Mouse (Mus musculus) liver, embryonic 14.5 days (tissue): ENCODE data around the gene Tyw1. TPM values are rescaled to one million over a fixed set of nuclear protein-coding genes. Genes with fewer than 3 reads are reported as not detected.

Source experiments
- ATAC-seq: fragments of 200-750 bp; cut with Nextera tagmentation; 2 replicates; pipeline ENCODE4 v1.8.0; 2017; ENCODE audit warnings: moderate number of reproducible peaks, mild to moderate bottlenecking, moderate library complexity; ENCODE audit not compliant: insufficient read depth
- DNase-seq, 3 experiments: peaks; one replicate each; pipeline ENCODE4 v3.0.0-alpha.2; 2012 to 2013; ENCODE audit warnings: low read depth in 3 of 3, low spot score in 3 of 3
- H3K27ac ChIP-seq: fragments of 300-500 bp; sonication (generic); 2 replicates; pipeline ENCODE4 v1.5.1; 2014; ENCODE audit warnings: moderate library complexity, mild to moderate bottlenecking, control low read depth, inconsistent platforms
- H3K27me3 ChIP-seq: fragments of 300-500 bp; sonication (generic); 2 replicates; pipeline ENCODE4 v1.6.1; 2014; ENCODE audit warnings: mild to moderate bottlenecking, low read length, moderate library complexity; ENCODE audit not compliant: control insufficient read depth, insufficient read depth
- H3K36me3 ChIP-seq: fragments of 300-500 bp; sonication (generic); replicated peaks from 2 replicates; pipeline ENCODE4 v1.6.1; 2014; ENCODE audit warnings: low read depth; ENCODE audit not compliant: control insufficient read depth, insufficient read depth
- H3K4me1 ChIP-seq, 2 experiments: fragments of 200-500 bp in 1 of 2; fragments of 300-500 bp in 1 of 2; sonication (generic) in 1 of 2; replicated peaks; 2 replicates each; pipeline ENCODE4 v1.6.1; 2012 to 2014; ENCODE audit warnings: antibody characterized with exemption in 1 of 2, inconsistent platforms in 1 of 2, low read length in 1 of 2; ENCODE audit not compliant: control insufficient read depth in 2 of 2, insufficient read depth in 2 of 2
- H3K4me2 ChIP-seq: fragments of 300-500 bp; sonication (generic); 2 replicates; pipeline ENCODE4 v1.6.1; 2014; ENCODE audit warnings: low read depth, mild to moderate bottlenecking, control low read depth, moderate library complexity
- H3K4me3 ChIP-seq, 2 experiments: fragments of 200-500 bp in 1 of 2; fragments of 300-500 bp in 1 of 2; sonication (generic) in 1 of 2; 2 replicates each; pipeline ENCODE4 v1.5.1; 2012 to 2014; ENCODE audit warnings: low read depth in 2 of 2, low read length in 2 of 2, mild to moderate bottlenecking in 2 of 2, control low read depth in 1 of 2, inconsistent platforms in 1 of 2, moderate library complexity in 1 of 2; ENCODE audit not compliant: insufficient read depth in 1 of 2
- H3K9ac ChIP-seq: fragments of 300-500 bp; sonication (generic); replicated peaks from 2 replicates; pipeline ENCODE4 v1.6.1; 2014; ENCODE audit warnings: mild to moderate bottlenecking, control low read depth, moderate library complexity
- H3K9me3 ChIP-seq: fragments of 300-500 bp; sonication (generic); 2 replicates; pipeline ENCODE4 v1.6.1; 2016; ENCODE audit warnings: low read length, mixed read lengths; ENCODE audit not compliant: control insufficient read depth
- CTCF ChIP-seq: IDR thresholded peaks from 2 replicates; pipeline ENCODE4 v1.5.1; 2016; ENCODE audit warnings: antibody characterized with exemption, low read depth, control low read depth
- EP300 ChIP-seq: IDR thresholded peaks from 2 replicates; pipeline ENCODE4 v1.6.1; 2016; ENCODE audit warnings: antibody characterized with exemption, low read depth
- WGBS: fragments of 180-500 bp; shearing (Covaris S2); extraction: QIAGEN DNeasy Blood & Tissue Kit; methylation state at CpG from one replicate; pipeline ENCODE4 v1.1.7; 2014; ENCODE audit not compliant: insufficient replicate concordance; 5-methylcytosine and 5-hydroxymethylcytosine counted together
- polyA plus RNA-seq, 2 experiments: library from polyadenylated mRNA; depleted of rRNA in 1 of 2; stranded (reverse) in 1 of 2; unstranded in 1 of 2; fragments of >200 nt; fragmentation: Nextera tagmentation in 1 of 2; extraction: Ambion mirVana in 1 of 2; gene quantifications; 2 replicates each; pipeline versions ENCODE4 v1.2.1 to v1.2.3; 2012 to 2014

Gene Tyw1
- polyA plus RNA-seq, 2 experiments: 6.8 to 12.1 TPM

DNA sequence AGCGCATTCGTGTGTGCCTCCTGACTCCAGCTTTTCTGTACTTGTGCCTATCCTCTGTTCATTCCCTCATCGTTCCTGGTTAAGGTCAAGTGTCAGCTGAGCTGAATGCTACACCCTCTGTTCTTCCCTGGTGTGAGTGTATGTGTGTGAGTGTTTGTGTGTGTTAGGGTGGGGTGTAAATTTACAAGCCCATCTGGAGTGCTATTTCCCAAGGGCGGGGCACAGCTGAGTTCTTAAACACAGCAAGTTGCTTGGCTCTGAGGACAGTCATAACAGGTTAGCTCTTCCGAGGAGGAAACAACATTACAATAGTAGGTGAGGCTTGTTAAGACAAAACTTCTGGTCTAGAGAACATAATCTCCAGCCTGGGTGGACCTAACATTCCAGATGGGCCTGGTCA is 37.1 kb upstream of the Tyw1 start:
- Histone ChIP-seq H3K4me1 (peaks cover 11 to 12% of the 10 kb centered on the region in 2 experiments), H3K4me3 (no peak overlapping the region), H3K4me2 (no peak overlapping the region), H3K9ac (no peak overlapping the region), H3K27me3 (no peaks in the 10 kb centered on the region), H3K27ac (no peak overlapping the region), H3K9me3 (no peaks in the 10 kb centered on the region), H3K36me3 (peaks cover under 1% of the 10 kb centered on the region; the same call in 1 of the 2 replicates)
- TF ChIP-seq CTCF (no peak), EP300 (no peak)
- DNase-seq (no peak), ATAC-seq (no peak)
- 83% methylated on average over 5 of the region's 5 CpGs for WGBS

DNA sequence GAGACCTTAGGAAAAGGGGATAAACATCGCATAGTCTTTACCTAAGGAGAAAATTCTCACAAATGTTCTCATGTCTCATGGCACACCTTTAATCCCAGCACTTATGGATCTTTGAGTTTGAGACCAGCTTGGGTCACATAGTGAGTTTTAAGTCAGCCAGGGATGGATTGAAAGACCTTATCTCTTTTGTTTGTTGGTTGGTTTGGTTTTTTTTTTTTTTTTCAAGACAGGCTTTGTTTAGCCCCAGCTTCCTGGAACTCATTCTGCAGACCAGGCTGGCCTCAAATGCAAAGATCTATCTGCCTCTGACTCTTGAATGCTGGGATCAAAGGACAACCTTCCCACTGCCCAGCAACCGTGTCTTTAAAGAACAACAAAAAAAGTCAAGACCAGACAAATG is 34.1 kb upstream of the Tyw1 start:
- no peaks in the 10 kb centered on the region for H3K27me3 ChIP-seq
- H3K9ac ChIP-seq: peak overlapping the region; percentile 91
- WGBS: 50% methylated on average over 2 of the region's 2 CpGs
- no peaks in the 10 kb centered on the region for H3K9me3 ChIP-seq
- H3K4me1 ChIP-seq: peaks cover 18 to 19% of the 10 kb centered on the region in 2 experiments
- H3K27ac ChIP-seq: no peak overlapping the region; the same call in none of the 2 replicates
- peak overlapping the region; percentile 88 to 99; a peak in 3 of 4 replicates for H3K4me3 ChIP-seq
- no peak for TF ChIP-seq CTCF
- no peak for DNase-seq
- peak overlapping the region; percentile 96 for H3K4me2 ChIP-seq
- H3K36me3 ChIP-seq: peaks cover 6% of the 10 kb centered on the region; the same call in 1 of the 2 replicates
- no peak for ATAC-seq

- Histone ChIP-seq H3K4me1 (peaks cover 18 to 19% of the 10 kb centered on the region in 2 experiments), H3K36me3 (peaks cover 6% of the 10 kb centered on the region; the same call in 1 of the 2 replicates), H3K27me3 (no peaks in the 10 kb centered on the region), H3K9ac (peak overlapping the region; percentile 91), H3K9me3 (no peaks in the 10 kb centered on the region), H3K4me2 (peak overlapping the region; percentile 96), H3K27ac (peak overlapping the region; percentile 74), H3K4me3 (peak overlapping the region; percentile 88 to 99)
- DNase-seq (no peak), ATAC-seq (peak; percentile 42)
- WGBS: 2% methylated on average over 10 of the region's 10 CpGs
- TF ChIP-seq CTCF: no peak
- TF ChIP-seq EP300: no peak
These were observed 33.7 kb upstream of the Tyw1 start for GRCm38 (mm10) chr5:130221760-130222145.

GRCm38 (mm10) chr5:130222146-130223004 is 33.0 kb upstream of the Tyw1 start:
- Histone ChIP-seq H3K36me3 (peaks cover 6% of the 10 kb centered on the region; the same call in 1 of the 2 replicates), H3K9ac (peak overlapping the region; percentile 91), H3K4me1 (peaks cover 19 to 21% of the 10 kb centered on the region in 2 experiments), H3K4me3 (peak overlapping the region; percentile 88 to 99), H3K4me2 (peak overlapping the region; percentile 96), H3K9me3 (no peaks in the 10 kb centered on the region), H3K27me3 (no peaks in the 10 kb centered on the region), H3K27ac (peak overlapping the region; percentile 83)
- TF ChIP-seq CTCF (peak; percentile 83), EP300 (no peak)
- under 1% methylated on average over 88 of the region's 88 CpGs for whole genome bisulfite sequencing
- DNase-seq (peak; percentile 76 to 83 (median 81)), ATAC-seq (peak; percentile 88)

- WGBS: 88% methylated on average over 3 of the region's 3 CpGs
- H3K4me2 ChIP-seq: no peak overlapping the region
- H3K9me3 ChIP-seq: no peaks in the 10 kb centered on the region
- H3K4me3 ChIP-seq: no peak overlapping the region
- DNase-seq: no peak
- H3K27me3 ChIP-seq: no peaks in the 10 kb centered on the region
- ATAC-seq: no peak
- no peak overlapping the region for H3K9ac ChIP-seq
- TF ChIP-seq EP300: no peak
- TF ChIP-seq CTCF: no peak
- H3K4me1 ChIP-seq: peaks cover 10 to 14% of the 10 kb centered on the region in 2 experiments
- H3K27ac ChIP-seq: no peak overlapping the region
- H3K36me3 ChIP-seq: peaks cover 29% of the 10 kb centered on the region
These were observed 28.6 kb upstream of the Tyw1 start for GRCm38 (mm10) chr5:130226790-130227189.
